Mouse (Mus musculus) granulocyte monocyte progenitor cell, adult 5-6 weeks (primary cell): ENCODE data around the gene Slc30a5. TPM values are rescaled to one million over a fixed set of nuclear protein-coding genes. Genes with fewer than 3 reads are reported as not detected.

Experiments
- ATAC-seq: replicated peaks from 2 replicates; pipeline ENCODE4 v1.8.0; 2016; ENCODE audit warnings: mild to moderate bottlenecking, moderate TSS enrichment, inconsistent platforms; ENCODE audit not compliant: poor library complexity, severe bottlenecking
- total RNA-seq, 2 experiments: library from RNA; stranded (forward) in 1 of 2; stranded (reverse) in 1 of 2; fragments of 200-712, 200-1000 nt in 1 of 2; fragments of >200 nt in 1 of 2; fragmentation: Nextera tagmentation in 1 of 2; gene quantifications; 2 replicates each; pipeline ENCODE4 v1.2.3; 2014 to 2017

The Slc30a5 gene
- total RNA-seq, 2 experiments from 2014 or later: 96.8 to 97.9 TPM

DNA sequence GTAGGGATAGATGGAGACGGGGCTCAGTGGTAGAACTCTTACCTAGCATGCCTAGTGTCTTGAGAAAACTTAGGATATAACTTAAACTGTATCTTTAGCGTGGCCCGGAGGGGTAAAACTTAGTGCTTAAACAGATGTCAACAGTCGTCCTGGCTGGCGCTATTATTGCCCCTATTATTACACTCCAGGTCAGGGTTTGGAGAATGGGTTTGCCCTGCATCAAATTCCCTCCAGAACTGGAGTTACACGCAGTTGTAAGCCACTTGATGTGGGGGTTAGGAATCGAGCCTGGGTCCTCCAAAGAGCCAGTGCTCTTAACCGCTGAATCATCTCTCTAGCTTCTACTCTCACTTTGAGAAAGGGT lies 57.2 kb downstream of the Slc30a5 start:
- 0 out of 2 replicates have a peak, but pooled peaks have one; percentile 4 for ATAC-seq

DNA sequence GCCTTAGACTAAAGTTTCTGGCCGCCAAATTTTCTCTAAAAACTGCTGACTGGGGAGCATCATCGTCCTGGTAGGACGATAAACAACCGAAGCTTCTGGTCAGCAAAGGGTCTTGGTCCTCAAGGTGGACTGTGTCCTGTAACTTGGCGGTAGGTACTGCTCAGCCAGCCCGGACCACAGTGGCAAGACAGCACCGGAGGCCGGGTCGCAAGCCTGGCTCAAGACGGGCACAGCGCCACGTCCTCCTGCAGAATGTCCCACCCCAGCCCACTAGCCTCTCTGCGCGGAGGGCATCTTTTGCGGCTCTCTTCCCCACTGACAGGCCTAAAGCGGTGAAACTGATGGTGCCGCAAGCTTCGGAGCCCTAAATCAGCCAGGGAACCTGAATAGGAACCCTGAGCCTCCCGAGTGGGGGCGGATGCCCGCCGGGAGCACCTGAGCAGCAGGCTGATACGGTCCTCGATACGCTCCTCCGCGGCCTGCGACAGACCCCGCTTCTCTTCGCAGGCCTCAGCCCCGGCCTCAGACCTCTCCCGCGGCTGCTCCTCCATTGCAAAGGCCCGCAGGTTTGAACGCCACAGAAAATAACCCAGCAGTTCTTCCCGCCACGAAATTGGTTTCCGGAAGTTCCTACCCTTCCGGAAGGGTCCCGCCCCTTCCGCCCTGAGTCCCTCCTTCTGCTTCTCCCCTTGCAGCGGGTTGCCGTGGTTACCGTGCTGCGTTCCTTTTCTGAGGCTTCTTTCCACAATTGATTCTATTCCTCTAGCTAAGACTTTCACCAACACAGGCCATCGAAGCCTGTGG lies 57.8 kb downstream of the Slc30a5 start, which contains the start of gene Cenph:
Gene Cenph, minus strand, starts transcription at position 648 of the 804 bp plus-strand sequence.
- ATAC-seq: peak; percentile 99

DNA sequence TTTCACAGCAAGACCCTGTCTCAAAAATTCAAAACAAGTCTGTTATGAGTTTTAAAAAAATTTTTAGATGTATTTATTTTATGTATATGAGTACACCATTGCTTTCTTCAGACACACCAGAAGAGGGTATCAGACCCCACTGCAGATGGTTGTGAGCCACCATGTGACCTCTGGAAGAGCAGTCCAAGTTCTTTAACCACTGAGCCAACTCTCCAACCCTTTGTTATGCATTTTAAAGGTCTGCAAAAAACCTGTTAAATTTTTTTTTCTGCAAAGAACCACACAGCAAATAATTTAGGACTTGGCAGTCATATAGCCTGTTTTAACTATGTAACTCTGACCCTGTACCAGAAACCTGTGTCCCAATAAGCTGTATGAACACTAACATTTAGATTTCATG lies 58.5 kb downstream of the Slc30a5 start:
- ATAC-seq: no peak

DNA sequence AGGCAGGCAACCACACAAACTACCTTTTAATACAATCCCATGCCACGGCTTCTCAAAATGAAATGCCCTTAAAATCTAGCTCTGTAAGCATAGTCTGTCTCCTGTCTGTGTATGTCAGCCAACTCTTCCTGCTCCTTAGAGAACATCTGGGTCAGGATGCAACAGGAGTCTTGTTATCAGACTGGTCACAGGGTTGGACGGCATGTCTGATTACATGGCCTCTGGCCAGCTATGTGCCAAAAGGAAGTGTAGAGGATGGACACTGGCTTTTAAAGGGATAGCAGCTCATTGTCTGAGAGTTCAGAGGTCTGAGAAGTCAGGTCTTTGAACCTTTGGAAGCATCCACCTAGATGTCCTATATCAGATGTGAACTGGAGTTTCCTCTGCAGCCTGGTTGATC lies 77.9 kb downstream of the Slc30a5 start:
- no peak for ATAC-seq

DNA sequence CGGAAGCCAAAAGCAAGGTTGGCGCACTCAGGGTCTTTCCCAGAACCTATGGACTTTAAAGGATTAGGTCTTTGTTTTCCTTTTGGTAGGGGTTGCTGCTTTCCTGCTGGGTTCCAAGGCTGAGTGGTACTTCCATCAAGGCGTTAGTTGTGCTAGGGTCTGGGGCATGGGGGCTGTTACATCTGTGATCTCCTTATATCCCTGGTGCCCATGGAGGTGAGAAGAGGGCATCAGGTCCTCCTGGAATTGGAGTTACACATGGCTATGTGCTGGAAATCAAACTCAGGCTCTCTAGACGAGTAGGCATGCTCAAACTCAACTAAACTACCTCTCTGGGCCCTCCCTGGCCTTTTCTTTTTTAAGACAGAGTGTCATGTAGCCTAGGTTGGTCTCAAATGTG lies 79.0 kb downstream of the Slc30a5 start:
- no peak for ATAC-seq

DNA sequence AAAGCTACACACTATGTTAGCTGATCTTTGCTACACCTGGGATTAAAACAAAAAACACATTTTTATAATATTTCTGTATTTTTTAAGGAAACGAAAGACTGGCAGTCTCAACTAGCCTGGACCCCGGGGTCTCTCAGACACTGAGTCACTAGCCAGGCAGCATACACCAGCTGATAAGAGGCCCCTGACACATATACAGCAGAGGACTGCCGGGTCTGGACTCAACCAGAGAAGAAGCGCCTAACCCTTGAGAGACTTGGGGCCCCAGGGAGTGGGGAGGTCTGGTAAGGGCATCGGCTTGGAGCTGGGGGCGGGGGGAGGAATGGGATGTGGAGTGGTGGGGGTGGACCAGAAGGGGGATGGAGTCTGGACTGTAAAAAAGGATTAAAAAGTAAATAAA lies 80.2 kb downstream of the Slc30a5 start:
- ATAC-seq: no peak

Other genes with a start within 250 kb of the Slc30a5 start
- not detected in 2 replicates for gene Marveld2, start 216.5 kb downstream of the Slc30a5 start, total RNA-seq (2014; fragmentation: Nextera tagmentation)
- gene Marveld2, start 216.5 kb downstream of the Slc30a5 start, total RNA-seq (2017): 0.52 and 0.78 TPM in 2 replicates
- gene Ak6, start 182.4 kb downstream of the Slc30a5 start, total RNA-seq (2014; fragmentation: Nextera tagmentation): 246 and 279 TPM in 2 replicates
- gene Ak6, start 182.4 kb downstream of the Slc30a5 start, total RNA-seq (2017): 261 and 347 TPM in 2 replicates
- 20.1 and 21.6 TPM in 2 replicates for gene Rad17, start 182.4 kb downstream of the Slc30a5 start, total RNA-seq (2014; fragmentation: Nextera tagmentation)
- 34.0 and 48.8 TPM in 2 replicates for gene Rad17, start 182.4 kb downstream of the Slc30a5 start, total RNA-seq (2017)
- 26.5 and 41.9 TPM in 2 replicates for gene Taf9, start 181.8 kb downstream of the Slc30a5 start, total RNA-seq (2014; fragmentation: Nextera tagmentation)
- 38.9 and 58.9 TPM in 2 replicates for gene Taf9, start 181.8 kb downstream of the Slc30a5 start, total RNA-seq (2017)
- gene Ccdc125, start 163.7 kb downstream of the Slc30a5 start, total RNA-seq (2014; fragmentation: Nextera tagmentation): 25.6 and 37.4 TPM in 2 replicates
- gene Ccdc125, start 163.7 kb downstream of the Slc30a5 start, total RNA-seq (2017): 50.8 and 58.4 TPM in 2 replicates
- gene Cdk7, start 102.5 kb downstream of the Slc30a5 start, total RNA-seq (2014; fragmentation: Nextera tagmentation): 37.8 and 52.0 TPM in 2 replicates
- gene Cdk7, start 102.5 kb downstream of the Slc30a5 start, total RNA-seq (2017): 43.3 and 54.5 TPM in 2 replicates
- gene Mrps36, start 88.8 kb downstream of the Slc30a5 start, total RNA-seq (2014; fragmentation: Nextera tagmentation): 73.2 and 108 TPM in 2 replicates
- 71.7 and 102 TPM in 2 replicates for gene Mrps36, start 88.8 kb downstream of the Slc30a5 start, total RNA-seq (2017)
- gene Cenph, start 57.5 kb downstream of the Slc30a5 start, total RNA-seq (2014; fragmentation: Nextera tagmentation): 37.1 and 51.9 TPM in 2 replicates
- 56.6 and 69.5 TPM in 2 replicates for gene Cenph, start 57.5 kb downstream of the Slc30a5 start, total RNA-seq (2017)
- 26.8 and 43.5 TPM in 2 replicates for gene Ccnb1, start 46.9 kb downstream of the Slc30a5 start, total RNA-seq (2014; fragmentation: Nextera tagmentation)
- 231 and 274 TPM in 2 replicates for gene Ccnb1, start 46.9 kb downstream of the Slc30a5 start, total RNA-seq (2017)